Mouse (Mus musculus) lung, postnatal 0 days (tissue): ENCODE data around the gene Ppa1. TPM values are rescaled to one million over a fixed set of nuclear protein-coding genes. Genes with fewer than 3 reads are reported as not detected.
A peak's percentile ranks its signal among the peaks of the same experiment; 100 is the strongest.

Experiments used
- ATAC-seq: fragments of 200-750 bp; cut with Nextera tagmentation; 2 replicates; pipeline ENCODE4 v1.8.0; 2017; ENCODE audit warnings: moderate library complexity
- DNase-seq: peaks from one replicate; pipeline ENCODE4 v3.0.0-alpha.2; 2016; ENCODE audit warnings: low spot score
- H3K27ac ChIP-seq: fragments of 300-500 bp; sonication (generic); 2 replicates; pipeline ENCODE4 v1.5.1; 2014; ENCODE audit warnings: antibody characterized with exemption, mild to moderate bottlenecking, low read length, mixed read lengths
- H3K27me3 ChIP-seq: fragments of 300-500 bp; sonication (generic); replicated peaks from 2 replicates; pipeline ENCODE4 v1.6.1; 2014; ENCODE audit warnings: low read length, mixed read lengths; ENCODE audit not compliant: insufficient read depth
- H3K36me3 ChIP-seq: fragments of 300-500 bp; sonication (generic); 2 replicates; pipeline ENCODE4 v1.6.1; 2014; ENCODE audit warnings: low read length, mixed read lengths; ENCODE audit not compliant: insufficient read depth
- H3K4me1 ChIP-seq: fragments of 300-500 bp; sonication (generic); 2 replicates; pipeline ENCODE4 v1.6.1; 2014; ENCODE audit warnings: antibody characterized with exemption, low read depth, low read length, mixed read lengths; ENCODE audit not compliant: insufficient read depth
- H3K4me2 ChIP-seq: fragments of 300-500 bp; sonication (generic); replicated peaks from 2 replicates; pipeline ENCODE4 v1.6.1; 2014; ENCODE audit warnings: low read depth, mild to moderate bottlenecking, low read length, moderate library complexity, mixed read lengths
- H3K4me3 ChIP-seq: fragments of 300-500 bp; sonication (generic); 2 replicates; pipeline ENCODE4 v1.5.1; 2014; ENCODE audit warnings: low read depth, low read length
- H3K9ac ChIP-seq: fragments of 300-500 bp; sonication (generic); replicated peaks from 2 replicates; pipeline ENCODE4 v1.6.1; 2014; ENCODE audit warnings: low read depth, mild to moderate bottlenecking
- H3K9me3 ChIP-seq: fragments of 300-500 bp; sonication (generic); 2 replicates; pipeline ENCODE4 v1.6.1; 2016; ENCODE audit warnings: low read length, mixed read lengths
- CTCF ChIP-seq: IDR thresholded peaks from 2 replicates; pipeline ENCODE4 v1.5.1; 2016; ENCODE audit warnings: antibody characterized with exemption, mild to moderate bottlenecking
- EP300 ChIP-seq: IDR thresholded peaks from 2 replicates; pipeline ENCODE4 v1.6.1; 2016; ENCODE audit warnings: antibody characterized with exemption, mild to moderate bottlenecking, control low read depth
- WGBS: fragments of 180-500 bp; shearing (Covaris S2); extraction: QIAGEN DNeasy Blood & Tissue Kit; methylation state at CpG from one replicate; pipeline ENCODE4 v1.1.7; 2014; 5-methylcytosine and 5-hydroxymethylcytosine counted together
- polyA plus RNA-seq: library from polyadenylated mRNA; unstranded; fragments of >200 nt; fragmentation: Nextera tagmentation; extraction: Ambion mirVana; gene quantifications from 2 replicates; pipeline ENCODE4 v1.2.1, GENCODE M21; 2015

Gene Ppa1
- polyA plus RNA-seq, 1 experiment from 2014 or later = 39.8 TPM

DNA sequence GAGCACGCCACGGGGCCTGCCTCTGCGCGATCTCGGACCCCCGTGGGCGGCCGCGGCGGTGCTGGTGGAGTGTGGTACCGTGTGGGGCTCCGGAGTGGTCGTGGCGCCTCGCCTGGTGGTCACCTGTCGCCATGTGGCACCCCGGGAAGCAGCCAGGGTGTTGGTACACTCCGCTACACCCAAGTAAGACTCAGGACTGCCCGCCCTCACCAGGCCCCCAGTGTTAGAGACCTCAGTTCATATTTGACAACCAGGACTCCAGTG is 48.1 kb downstream of the Ppa1 start:
- Histone ChIP-seq H3K9ac (peak overlapping the region; percentile 66), H3K9me3 (no peaks in the 10 kb centered on the region), H3K4me3 (peak overlapping the region; percentile 93), H3K27ac (no peak overlapping the region), H3K36me3 (peaks cover 17% of the 10 kb centered on the region; the same call in 1 of the 2 replicates), H3K27me3 (no peaks in the 10 kb centered on the region), H3K4me2 (peak overlapping the region; percentile 100), H3K4me1 (peaks cover 8% of the 10 kb centered on the region; the same call in 1 of the 2 replicates)
- WGBS = 7% methylated on average over 18 of the region's 19 CpGs
- DNase-seq (no peak), ATAC-seq (no peak)
- TF ChIP-seq CTCF (no peak), EP300 (no peak)

GRCm38 (mm10) chr10:61697028-61697427 is 48.7 kb downstream of the Ppa1 start:
- H3K9ac ChIP-seq = no peak overlapping the region
- DNase-seq (no peak), ATAC-seq (no peak)
- H3K4me3 ChIP-seq = no peak overlapping the region
- no peaks in the 10 kb centered on the region for H3K9me3 ChIP-seq
- H3K36me3 ChIP-seq = peaks cover 13% of the 10 kb centered on the region; the same call in 1 of the 2 replicates
- no peak for TF ChIP-seq CTCF
- TF ChIP-seq EP300 = no peak
- peaks cover 8% of the 10 kb centered on the region; the same call in 1 of the 2 replicates for H3K4me1 ChIP-seq
- H3K4me2 ChIP-seq = peak overlapping the region; percentile 100
- WGBS = 70% methylated on average over 2 of the region's 2 CpGs
- no peak overlapping the region for H3K27ac ChIP-seq
- H3K27me3 ChIP-seq = no peaks in the 10 kb centered on the region

- no peak overlapping the region for H3K4me3 ChIP-seq
- TF ChIP-seq EP300 (no peak), CTCF (no peak)
- H3K4me1 ChIP-seq = no peaks in the 10 kb centered on the region
Observed at GRCm38 (mm10) chr10:61704663-61705062, 56.3 kb downstream of the Ppa1 start.

GRCm38 (mm10) chr10:61706412-61707375 is 58.3 kb downstream of the Ppa1 start:
- DNase-seq (peak; percentile 18), ATAC-seq (peak; percentile 69)
- Histone ChIP-seq H3K9ac (no peak overlapping the region), H3K9me3 (no peaks in the 10 kb centered on the region), H3K36me3 (no peaks in the 10 kb centered on the region), H3K4me3 (no peak overlapping the region), H3K4me2 (no peak overlapping the region), H3K4me1 (no peaks in the 10 kb centered on the region), H3K27ac (no peak overlapping the region), H3K27me3 (no peaks in the 10 kb centered on the region)
- 70% methylated on average over 6 of the region's 6 CpGs for WGBS
- TF ChIP-seq CTCF = no peak

More at GRCm38 (mm10) chr10:61704663-61705062, 56.3 kb downstream of the Ppa1 start:
- no peaks in the 10 kb centered on the region for H3K27me3 ChIP-seq
- 68% methylated on average over 4 of the region's 4 CpGs for WGBS
- no peak overlapping the region for H3K9ac ChIP-seq
- ATAC-seq (no peak), DNase-seq (no peak)
- H3K27ac ChIP-seq = no peak overlapping the region
- H3K9me3 ChIP-seq = no peaks in the 10 kb centered on the region
- no peak overlapping the region for H3K4me2 ChIP-seq
- H3K36me3 ChIP-seq = 0 out of 2 replicates have a peak, but pooled peaks cover 6% of the 10 kb centered on the region

DNA sequence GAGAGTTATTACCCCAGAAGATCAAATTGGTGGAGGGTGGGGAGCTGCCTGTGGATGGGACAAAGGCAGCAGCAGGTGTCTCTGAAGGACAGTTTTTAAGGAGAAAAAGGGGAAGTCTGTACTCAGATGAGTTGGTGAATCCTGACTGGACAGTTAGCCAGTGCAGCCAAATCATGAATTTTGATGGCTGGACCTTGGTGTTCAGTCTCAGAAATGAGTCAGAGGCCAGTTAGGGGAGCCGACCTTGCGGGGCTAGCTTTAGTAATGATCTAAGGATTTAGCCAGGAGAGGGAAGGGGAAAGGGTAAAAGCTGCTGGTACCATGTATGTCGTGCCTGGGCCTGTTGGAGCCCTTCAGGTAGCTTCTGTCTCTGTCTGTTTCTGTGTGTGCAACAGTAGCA is 65.2 kb downstream of the Ppa1 start:
- 72% methylated on average over 3 of the region's 3 CpGs for WGBS
- no peak for TF ChIP-seq CTCF
- no peak for TF ChIP-seq EP300
- H3K36me3 ChIP-seq = no peaks in the 10 kb centered on the region

DNA sequence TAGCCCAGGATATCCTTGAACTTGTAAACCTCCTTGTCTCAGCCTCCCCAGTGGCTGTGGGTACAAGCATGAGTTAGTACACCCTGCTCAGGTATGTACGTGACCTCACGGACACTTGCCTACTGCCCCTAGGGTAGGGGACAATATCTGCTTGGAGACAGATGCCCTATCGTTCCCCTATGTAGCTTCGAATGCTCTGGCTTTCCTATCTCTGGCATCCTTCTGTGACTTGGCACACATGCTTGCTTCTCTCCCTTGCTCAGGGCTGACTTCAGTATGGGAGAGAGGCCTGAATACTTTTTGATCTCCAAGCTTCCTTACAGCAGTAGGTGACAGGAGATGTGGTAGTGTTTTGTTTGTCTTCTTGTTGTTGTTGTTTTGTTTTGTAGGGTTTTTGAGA is 65.8 kb downstream of the Ppa1 start:
- no peaks in the 10 kb centered on the region for H3K9me3 ChIP-seq
- no peak overlapping the region for H3K27ac ChIP-seq
- WGBS = 94% methylated on average over 4 of the region's 4 CpGs

More for the DNA sequence above, 65.2 kb downstream of the Ppa1 start:
- no peak for ATAC-seq
- no peak overlapping the region for H3K4me3 ChIP-seq
- H3K27ac ChIP-seq = no peak overlapping the region
- H3K4me1 ChIP-seq = peaks cover 2% of the 10 kb centered on the region; the same call in 1 of the 2 replicates
- H3K9ac ChIP-seq = no peak overlapping the region
- no peak overlapping the region for H3K4me2 ChIP-seq
- no peaks in the 10 kb centered on the region for H3K9me3 ChIP-seq
- no peak for DNase-seq
- H3K27me3 ChIP-seq = no peaks in the 10 kb centered on the region

More for the DNA sequence above, 65.8 kb downstream of the Ppa1 start:
- no peak for ATAC-seq
- DNase-seq = no peak
- TF ChIP-seq CTCF = no peak
- no peak for TF ChIP-seq EP300
- no peaks in the 10 kb centered on the region for H3K36me3 ChIP-seq
- H3K9ac ChIP-seq = no peak overlapping the region
- no peak overlapping the region for H3K4me2 ChIP-seq
- no peak overlapping the region for H3K4me3 ChIP-seq
- H3K4me1 ChIP-seq = peaks cover 2% of the 10 kb centered on the region; the same call in 1 of the 2 replicates
- H3K27me3 ChIP-seq = no peaks in the 10 kb centered on the region
